Mouse (Mus musculus) lung, postnatal 36 days (tissue): ENCODE results near the gene Fam174b.

Source experiments
- DNase-seq: peaks from one replicate; pipeline ENCODE4 v3.0.0; 2022; ENCODE audit warnings: mixed read lengths

The Fam174b gene

DNA sequence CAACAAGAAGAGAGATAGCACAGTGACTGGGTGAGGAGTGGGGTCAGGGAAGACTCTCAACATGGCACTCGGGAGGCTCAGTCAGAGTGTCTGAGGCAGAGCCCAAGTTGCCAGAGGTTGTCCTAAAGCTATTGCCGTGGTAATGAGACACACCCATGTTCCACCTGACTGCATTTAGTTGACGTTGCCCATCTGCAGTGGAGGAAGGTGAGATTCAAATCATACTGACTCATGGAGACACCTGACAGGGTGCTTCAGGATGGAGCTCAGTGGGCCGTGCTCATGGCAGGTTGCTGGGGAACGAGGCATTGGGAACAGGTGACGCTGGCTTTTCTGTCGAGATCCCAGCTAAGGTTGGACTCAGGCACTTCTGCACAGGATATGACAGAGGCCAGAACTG, 9.9 kb downstream of the Fam174b start:
- no peak for DNase-seq

DNA sequence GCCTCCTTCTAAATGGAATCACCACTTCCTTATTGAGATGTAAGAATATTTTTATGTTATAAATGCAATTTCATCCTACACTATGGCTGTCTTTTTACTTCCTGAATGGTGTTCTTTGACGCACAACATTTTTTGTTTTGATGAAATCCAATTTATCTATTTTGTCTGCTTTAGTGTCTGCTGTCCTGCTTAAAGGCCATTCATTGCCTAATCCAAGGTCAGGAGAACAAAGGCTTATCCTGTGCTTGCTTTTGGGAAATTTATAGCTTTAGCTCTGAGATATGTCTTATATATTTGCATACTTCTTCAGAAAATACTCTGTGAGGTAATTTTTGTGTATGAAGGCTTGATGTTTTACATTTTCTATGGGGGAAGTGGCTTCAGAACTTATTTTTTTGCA, 13.5 kb downstream of the Fam174b start:
- no peak for DNase-seq

DNA sequence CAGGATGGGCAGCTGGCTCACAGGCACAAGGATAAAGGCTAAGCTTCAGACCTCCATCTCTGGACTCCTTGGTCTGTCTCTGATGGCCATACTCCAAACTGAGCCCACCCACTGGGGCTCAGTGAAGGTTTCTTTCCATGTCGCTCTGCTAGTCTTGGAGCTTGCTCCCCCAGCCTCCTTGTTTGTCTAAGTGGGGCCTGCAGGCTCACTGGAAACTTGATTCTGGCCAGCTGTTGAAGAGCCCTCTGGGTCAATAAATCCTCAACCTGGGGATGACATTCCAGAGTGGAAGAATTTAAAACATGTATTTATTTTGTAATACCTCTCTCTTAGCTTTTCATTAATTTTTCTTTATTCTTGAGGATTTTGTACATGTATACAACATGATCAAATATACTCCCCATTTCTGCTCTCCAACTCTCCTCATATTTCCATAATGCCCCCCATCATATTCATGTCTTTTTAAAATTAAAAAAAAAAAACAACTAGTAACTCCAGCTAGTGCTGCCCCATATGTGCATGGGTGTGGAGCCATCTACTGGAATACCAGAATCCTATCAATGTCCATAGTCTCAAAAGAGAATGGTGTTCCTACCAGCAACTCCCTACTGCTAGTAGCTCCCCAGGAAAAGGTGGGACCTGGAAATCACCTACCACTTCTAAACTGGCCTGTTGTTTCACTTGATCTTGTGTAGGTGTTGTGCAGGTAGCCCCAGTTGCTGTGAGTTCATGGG, 15.4 kb downstream of the Fam174b start:
- DNase-seq, result no peak

DNA sequence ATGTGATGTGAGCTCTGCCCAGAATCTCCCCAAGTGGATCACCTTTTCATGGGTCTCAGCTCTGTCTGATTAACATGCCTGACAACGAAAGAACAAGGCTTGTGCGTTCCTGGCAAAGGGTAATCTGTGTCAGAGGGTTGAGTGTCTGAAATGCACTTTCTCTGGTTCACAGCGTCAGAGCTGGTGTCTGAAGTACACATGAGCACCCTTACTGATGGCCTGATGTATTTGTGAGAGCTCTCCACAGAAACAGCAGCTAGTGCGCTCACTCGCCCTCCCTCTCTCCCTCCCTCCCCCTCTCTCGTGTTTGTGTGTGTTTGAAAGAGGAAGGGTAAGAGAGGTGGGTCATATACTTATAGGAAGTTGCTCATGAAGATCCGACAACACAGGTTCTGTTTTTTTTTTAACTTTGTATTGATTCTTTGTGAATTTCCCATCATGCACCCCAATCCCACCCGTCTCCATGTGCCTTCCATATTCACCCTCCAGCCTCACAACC, 21.6 kb downstream of the Fam174b start:
- peak; percentile 63 for DNase-seq

DNA sequence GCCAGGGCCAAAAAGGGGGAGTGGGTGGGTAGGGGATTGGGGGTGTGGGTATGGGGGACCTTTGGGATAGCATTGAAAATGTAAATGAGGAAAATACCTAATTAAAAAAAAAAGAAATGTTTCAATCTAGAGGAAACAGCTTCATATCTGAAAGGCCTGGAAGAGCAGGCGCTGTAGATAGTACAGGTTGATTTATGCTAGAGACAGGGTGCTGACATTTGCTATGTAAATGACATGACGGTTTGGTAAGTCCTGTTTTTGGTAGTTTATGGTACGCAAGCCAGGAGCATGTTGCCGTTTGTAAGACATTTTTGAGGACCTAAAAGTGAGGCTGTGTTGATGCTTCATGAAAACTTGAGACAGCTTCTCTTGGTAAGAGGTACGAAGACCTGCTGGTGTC, 24.6 kb downstream of the Fam174b start:
- no peak for DNase-seq

DNA sequence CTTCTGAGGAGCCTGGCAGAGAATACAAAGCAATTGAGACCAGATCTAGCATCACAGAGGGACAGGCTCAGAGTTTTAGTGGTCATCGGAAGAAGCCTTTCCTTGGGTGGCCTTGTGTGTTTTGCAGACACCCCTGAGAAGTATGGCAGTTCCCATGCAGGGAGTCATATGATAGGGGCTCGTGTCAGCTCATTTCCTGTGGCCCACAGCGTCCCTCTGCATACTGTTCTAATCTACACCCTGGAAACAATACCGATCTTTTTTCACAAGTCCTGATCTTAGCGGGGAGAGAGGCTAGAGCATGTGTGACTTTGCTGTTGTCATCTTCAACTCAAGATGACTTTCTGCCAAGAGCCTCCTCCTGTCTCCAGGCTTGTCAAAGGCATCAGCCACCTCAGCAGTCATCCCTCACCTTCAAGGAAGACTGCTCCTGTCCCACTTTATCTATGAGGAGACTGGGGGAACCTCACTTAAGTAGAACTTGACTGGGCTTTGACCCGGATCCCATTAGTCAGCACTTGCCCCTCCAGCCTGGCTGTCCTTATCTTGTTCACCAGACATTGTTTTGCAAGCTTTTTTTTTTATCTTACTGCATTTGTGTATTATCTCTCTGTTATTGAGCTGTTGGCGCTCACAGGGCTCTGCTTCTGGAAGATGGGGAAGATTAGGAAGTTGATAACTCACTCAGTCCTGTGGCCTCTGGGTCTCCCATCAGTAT, 25.2 kb downstream of the Fam174b start:
- DNase-seq, result no peak

DNA sequence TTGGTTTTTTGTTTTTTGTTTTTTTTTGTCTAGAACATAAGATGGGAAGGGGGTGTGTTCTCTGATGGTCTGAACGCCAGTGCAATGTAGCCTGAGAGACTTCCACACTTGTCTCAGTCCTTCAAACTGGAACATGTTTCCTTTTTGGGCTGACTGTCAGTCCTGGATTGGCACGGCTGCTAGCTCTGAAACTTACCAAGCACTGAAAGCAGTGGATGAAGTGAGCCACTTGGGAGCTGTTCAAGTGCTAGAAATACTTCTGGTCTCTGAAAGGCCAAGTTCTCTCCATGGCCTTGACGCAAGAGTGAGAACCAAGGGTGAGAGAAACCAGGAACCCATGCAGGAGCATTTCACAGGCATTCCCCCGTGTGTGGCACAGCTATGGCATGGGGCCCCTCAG, 29.1 kb downstream of the Fam174b start:
- peak; percentile 85 for DNase-seq

DNA sequence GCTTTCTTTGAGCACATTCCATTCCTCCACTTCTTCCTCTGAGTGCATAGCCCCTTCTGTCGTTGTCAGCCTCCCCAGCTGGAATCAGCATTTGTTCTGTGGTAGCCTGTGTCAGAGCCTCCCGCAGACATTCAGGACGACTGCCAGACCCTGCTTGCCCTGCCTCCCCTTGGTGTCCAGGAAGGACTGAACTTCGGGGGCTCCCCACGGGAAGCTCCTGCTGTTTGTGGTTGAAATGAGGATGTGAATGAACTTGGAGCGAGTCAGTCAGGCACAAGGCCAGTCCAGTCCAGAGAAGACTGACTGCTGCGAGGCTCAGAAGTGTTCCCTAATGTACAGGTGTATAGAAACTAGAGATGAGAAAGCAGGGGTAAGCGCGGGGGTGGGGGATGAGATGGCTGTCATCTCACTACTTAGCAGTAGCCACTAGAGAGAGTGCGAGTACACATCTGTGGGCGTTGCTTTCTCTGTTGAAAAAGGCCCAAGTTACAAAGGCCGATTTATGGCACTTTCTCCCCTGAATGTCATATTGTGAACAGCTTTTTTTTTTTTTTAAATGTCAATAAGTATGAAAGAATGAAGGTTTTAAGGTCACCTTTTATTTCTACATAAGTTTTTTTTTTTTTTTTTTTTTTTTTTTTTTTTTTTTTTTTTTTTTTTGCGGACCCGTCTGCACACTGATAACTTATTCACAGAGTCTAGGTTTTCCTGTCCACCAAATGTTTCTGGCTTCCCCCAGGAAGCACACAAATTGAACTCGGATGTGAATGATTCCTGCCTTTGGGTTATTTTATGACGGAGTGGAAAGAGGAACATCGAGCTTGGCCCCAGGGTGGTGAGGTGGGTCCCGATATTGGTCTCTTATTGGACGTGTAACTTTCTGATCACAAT, 31.5 kb downstream of the Fam174b start:
- DNase-seq, result no peak

DNA sequence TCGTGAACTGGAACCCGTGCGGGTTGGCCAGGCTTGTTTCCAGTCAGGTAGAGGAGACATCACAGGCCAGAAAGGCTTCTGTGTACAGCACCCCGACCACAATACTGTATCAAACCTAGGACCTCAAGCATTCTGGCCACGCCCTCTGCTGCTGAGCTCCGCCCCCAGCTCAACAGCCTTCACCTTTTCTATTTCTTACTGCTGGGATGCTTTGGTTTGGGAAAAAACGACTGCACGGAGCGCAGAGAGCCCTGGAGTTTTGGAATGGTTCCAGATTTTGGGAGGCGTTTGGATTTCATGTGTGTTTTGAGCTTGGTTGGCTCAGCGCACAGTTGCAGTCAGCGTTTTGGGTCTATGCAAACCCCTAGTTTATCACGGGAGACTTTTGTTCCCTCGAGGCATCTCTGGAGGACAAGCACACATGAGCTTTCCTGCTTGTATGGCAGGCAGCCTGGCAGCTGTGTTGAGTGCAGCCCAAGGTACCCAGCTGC, 32.2 kb downstream of the Fam174b start:
- DNase-seq, result peak; percentile 61

DNA sequence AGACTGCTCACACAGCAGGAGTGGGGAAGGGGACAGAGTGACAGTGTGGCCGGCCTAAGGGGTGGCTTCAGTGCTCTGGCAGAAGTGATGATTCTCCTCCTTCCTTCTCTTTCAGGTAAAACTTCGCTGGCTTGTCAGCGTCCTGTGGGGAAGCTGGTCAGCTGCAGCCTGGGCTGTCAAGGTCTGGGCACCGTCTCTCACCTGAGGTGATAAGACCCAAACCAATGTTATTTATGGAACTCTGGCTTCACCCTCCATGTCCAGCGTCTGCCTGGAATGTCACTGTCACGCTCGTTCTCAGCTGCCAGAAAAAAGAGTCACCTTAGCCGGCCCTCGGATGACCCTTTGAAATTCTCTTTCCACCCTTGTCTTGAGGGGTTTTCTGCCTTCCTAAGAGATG, 34.7 kb downstream of the Fam174b start:
- no peak for DNase-seq

DNA sequence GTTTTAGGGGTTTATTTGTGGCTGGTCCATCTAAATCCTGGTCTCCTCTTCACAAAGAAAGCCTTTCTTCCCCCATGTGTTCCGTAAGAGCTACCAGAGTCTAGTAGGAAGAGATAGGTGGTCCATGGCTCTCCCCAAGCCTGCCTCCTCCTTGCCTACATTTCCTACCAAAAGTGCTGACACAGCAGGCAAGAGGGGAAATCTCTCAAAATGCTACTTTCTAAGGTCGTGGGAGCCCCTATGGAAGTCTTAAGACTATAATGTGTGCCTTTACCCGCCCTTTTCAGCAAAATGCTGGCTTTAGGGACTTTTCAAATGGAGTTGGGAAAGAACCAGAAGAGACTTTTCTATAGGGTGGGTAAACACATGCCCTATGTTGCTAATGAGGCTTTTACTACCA, 37.7 kb downstream of the Fam174b start:
- DNase-seq, result no peak

DNA sequence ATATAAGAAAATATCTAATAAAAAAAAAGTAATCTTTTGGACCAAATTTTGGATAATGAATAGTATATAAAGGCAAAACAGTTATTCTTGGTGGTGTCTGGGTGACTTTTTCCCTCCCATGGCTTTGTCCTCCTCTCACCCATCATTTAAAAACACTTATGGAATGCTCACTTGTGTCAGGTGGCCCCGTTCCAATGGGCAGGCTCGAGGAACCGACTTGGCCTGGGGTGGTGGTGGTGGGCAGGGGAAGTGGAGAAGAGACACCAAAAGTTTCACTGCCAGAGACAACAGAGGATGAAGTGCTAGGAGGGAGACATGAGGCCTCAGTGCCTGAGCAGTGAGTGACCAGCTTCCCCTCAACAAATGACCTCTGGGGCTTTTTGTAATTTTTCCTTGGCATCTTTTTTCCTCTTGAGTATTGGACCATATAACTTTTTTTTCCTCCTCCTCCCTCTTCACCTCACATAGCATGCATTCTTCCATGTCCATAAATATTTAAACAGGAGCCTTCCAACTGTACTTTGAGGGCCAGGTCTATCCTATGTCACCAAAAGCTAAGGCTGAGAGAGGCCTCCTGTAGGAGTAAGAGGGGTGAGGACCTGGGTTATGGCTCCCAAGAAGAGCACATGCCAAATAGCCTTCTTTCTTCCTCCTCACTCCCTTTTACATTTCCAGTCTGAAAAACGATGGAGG, 44.8 kb downstream of the Fam174b start:
- DNase-seq, result peak; percentile 62

DNA sequence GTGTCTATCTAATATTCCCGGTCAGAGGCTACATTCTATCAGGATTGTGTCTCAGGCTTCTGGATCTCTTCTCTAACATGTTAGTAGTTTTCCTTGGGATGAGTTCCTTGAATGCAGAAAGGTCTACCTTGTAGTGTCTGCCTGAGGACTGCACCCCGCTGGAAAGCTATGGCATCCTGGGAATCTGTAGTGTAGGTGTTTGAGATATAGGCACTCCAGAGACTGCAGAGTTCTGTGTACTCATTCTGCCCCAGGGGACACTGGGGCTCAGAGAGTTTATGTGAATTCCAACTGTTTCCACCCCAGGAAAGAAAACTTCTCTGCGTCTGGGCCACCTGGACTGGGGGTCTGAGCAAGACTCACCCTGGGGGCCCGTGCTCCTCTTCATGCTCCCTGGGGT, 45.7 kb downstream of the Fam174b start:
- DNase-seq, result no peak

DNA sequence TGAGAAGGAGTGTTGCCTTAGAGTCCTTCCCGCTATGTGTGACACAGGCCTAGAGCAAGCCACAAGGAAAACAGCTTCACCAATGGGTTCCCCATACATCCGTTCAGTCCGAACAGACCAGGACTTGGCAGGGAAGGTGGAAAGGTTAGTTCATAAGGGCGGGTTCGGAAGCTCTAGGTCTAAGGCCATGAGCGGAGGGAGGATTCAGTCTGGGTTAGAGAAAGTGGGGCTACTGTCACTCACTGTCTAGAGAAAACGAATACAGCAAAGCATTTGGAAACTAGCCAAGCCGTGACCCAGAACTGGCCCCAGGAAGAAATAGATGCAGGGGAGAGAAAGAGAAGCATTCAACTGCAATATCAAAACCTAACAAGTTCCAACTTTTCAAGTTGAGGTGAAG, 47.4 kb downstream of the Fam174b start:
- no peak for DNase-seq

DNA sequence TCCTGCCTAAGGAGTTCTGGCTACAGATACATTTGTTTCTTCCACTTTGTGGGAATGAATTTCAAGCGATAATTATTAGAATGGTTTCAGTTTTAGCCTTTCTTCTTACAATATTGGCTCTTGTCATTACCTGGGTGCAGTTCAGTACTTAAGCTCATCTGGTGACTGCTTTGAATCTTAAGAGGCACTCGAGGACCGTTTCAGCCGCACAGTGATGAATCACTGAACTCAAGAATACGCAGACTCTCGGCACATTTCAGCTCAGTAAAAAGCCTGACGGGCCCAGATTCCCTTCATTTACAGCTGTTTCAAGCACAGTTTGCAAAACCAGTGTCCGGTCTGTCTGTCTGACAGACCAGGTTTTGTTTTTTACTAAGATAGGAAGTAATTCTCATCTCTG, 51.0 kb downstream of the Fam174b start:
- DNase-seq, result peak; percentile 71

DNA sequence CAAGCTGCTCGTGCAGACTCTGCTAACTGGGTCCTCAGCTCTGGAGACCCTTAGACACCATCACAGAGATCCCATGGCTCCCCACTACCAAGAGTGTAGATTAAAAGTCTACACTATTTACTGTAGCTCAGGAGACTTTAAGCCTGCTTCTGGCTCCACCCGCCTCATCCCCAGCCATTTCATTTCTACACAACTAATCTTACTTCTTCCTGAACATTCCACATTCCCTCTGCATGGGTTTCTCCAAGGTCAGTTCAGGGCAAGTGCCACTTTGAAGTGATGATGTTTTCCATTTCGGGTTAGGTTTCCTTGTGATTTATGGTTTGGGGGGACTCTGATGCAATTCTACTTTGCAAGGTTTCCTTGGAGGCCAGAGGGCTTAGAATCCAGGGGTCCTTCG, 52.1 kb downstream of the Fam174b start:
- DNase-seq, result peak; percentile 29

DNA sequence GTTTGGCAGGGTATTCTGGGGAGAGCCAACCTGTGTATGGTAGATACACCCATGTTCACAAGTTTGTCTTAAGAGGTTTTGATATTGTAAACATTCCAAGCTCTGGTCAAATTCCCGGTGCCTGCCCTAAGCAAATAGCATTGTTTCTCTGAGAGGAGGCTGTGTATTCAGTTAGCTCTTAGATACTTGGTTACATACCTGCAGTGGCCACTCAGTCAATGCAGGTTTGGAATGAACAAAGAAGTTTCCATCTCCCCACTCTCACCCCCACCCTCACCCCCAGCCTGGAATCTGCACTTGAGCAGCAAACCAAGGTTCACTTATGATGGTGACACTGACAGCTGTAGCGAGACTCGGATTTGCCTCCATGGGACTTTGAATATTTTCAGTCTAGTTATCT, 52.5 kb downstream of the Fam174b start:
- DNase-seq, result peak; percentile 49

DNA sequence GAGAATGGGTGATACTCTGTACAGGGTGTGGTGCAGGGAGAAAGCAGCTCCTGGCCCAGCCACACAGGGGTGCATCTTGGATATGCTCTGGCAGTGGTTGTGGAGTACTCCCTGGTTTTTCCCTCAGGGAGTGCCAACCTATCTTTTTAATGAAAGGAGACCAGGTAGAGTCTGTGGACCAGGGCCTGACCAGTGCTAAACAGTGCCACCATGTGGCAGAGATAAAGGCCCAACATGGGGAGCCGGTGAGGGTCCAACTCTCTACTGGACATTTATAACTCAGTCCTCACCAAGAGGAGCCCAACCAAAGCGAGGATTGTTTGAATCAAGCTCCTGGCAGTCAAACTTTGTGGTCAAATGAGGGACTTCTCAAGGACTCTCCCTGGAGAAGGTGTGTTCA, 69.2 kb downstream of the Fam174b start:
- peak; percentile 74 for DNase-seq

DNA sequence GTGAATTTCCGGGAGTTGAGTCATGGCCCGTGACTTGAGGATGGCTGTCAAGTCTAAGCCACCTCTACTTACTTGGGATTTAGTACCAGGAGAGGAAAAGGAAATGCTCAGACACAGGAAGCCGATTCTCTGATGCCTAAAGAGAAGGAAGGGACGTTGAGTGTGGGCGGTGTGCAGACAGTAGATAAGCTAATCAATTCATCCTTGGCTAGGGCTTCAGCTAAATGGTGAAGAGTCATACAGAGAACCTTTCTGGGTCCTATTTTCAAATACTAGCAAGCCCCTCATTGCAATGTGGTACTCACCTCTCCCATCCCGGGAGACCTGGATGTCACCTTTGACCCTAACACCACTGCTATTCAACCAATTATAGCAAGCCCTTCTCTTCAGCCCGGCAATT, 71.3 kb downstream of the Fam174b start:
- no peak for DNase-seq

DNA sequence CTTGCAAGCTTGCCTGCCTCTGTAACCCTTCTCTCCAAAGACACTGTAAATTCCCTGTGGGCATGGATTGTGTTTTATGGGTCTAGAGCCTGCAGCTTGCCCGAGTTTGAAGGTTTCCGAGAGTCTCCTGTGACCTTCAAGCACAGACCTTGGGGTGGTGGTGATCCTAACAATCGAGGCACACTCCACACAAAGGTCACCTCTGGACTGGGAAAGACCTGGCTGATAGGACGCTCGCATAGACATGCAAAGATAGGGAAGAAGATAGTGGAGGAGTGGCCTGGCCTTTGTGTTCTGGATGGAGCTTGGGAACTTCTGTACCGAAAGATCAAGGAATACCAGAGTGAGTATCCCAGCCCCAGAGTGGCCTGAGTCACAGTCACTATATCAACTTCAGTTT, 72.1 kb downstream of the Fam174b start:
- no peak for DNase-seq

DNA sequence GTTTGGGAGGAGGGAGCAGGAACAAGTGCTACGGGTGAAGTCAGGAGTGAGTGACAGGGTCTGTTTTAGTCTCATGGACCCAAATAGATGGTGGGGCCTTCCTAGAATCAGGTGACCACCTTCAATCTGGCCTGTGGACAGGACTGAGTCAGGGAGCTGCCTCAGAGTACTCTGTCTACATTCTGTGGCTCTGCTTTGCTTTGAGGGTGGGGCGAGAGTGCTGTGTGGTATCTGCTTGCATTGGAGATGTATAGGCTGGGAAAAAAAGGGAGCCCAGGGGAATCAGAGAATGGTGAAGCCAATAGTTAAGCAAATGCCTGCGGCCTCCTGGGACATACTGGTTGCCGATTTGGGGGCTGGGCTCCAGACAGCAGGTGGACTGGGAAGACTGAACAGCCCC, 73.8 kb downstream of the Fam174b start:
- DNase-seq, result no peak

DNA sequence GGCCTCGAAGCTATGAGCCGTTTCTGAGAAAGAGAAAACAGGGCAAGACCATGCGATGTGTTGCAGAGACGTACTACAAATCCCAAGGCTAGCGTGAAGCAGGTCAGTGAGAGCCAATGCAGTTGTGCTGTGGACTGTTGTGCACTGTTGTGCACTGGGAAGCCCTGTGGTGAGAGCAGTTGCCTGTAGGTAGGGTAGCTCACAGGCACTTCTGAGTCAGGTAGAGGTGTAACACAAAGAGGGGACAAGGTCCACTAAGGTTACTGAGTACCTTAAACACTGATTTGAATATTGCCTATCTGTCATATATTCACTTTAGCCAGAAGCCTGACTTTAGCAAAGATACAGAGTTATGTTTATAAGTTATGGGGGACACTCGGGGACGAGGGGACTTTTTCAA, 74.4 kb downstream of the Fam174b start:
- no peak for DNase-seq
